Mouse (Mus musculus): ENCODE measurements around the gene Thumpd1. TPM values are rescaled to one million over a fixed set of nuclear protein-coding genes. Genes with fewer than 3 reads are reported as not detected.
A peak's percentile ranks its signal among the peaks of the same experiment; 100 is the strongest.

The Thumpd1 gene
- polyA plus RNA-seq, 1 experiment = not detected

- Histone ChIP-seq H3K27ac (ENCODE audit: insufficient read depth, low read depth, low read length) (no peak within 1 kb of the TSS), H3K4me1 (ENCODE audit: control insufficient read depth, insufficient read depth, low read length) (no peaks in the 10 kb centered on the region), H3K4me3 (ENCODE audit: insufficient read depth, low read depth, low read length) (no peak within 1 kb of the TSS)
- 69% methylated on average over 5 of the region's 5 CpGs for WGBS
- TF ChIP-seq POLR2A (IDR thresholded peaks at IDR 0.05; ENCODE audit: insufficient read depth, low read depth, low read length) (no peak), CTCF (IDR thresholded peaks at IDR 0.05; ENCODE audit: insufficient read depth, low read depth, low read length) (no peak)
These were observed 30.9 kb downstream of the Thumpd1 start, which contains the start of gene Acsm4 for GRCm38 (mm10) chr7:119689726-119690125. Gene Acsm4, plus strand, starts transcription at chr7:119690026.

GRCm38 (mm10) chr7:119682699-119683098, 37.9 kb downstream of the Thumpd1 start:
- Histone ChIP-seq H3K4me3 (ENCODE audit: insufficient read depth, low read depth, low read length) (no peak overlapping the region), H3K4me1 (ENCODE audit: control insufficient read depth, insufficient read depth, low read length) (no peaks in the 10 kb centered on the region), H3K27ac (ENCODE audit: insufficient read depth, low read depth, low read length) (no peak overlapping the region)
- no peak for TF ChIP-seq CTCF (IDR thresholded peaks at IDR 0.05; ENCODE audit: insufficient read depth, low read depth, low read length)
- TF ChIP-seq POLR2A (IDR thresholded peaks at IDR 0.05; ENCODE audit: insufficient read depth, low read depth, low read length) = no peak
- WGBS = 27% methylated on average over 4 of the region's 4 CpGs

GRCm38 (mm10) chr7:119680107-119680506, 40.5 kb downstream of the Thumpd1 start:
- WGBS = 61% methylated on average over 8 of the region's 8 CpGs
- Histone ChIP-seq H3K27ac (ENCODE audit: insufficient read depth, low read depth, low read length) (no peak overlapping the region), H3K4me1 (ENCODE audit: control insufficient read depth, insufficient read depth, low read length) (no peaks in the 10 kb centered on the region), H3K4me3 (ENCODE audit: insufficient read depth, low read depth, low read length) (no peak overlapping the region)
- no peak for TF ChIP-seq CTCF (IDR thresholded peaks at IDR 0.05; ENCODE audit: insufficient read depth, low read depth, low read length)
- TF ChIP-seq POLR2A (IDR thresholded peaks at IDR 0.05; ENCODE audit: insufficient read depth, low read depth, low read length) = no peak

- WGBS = 16% methylated on average over 6 of the region's 6 CpGs
- no peak overlapping the region for H3K4me3 ChIP-seq (ENCODE audit: insufficient read depth, low read depth, low read length)
- H3K4me1 ChIP-seq (ENCODE audit: control insufficient read depth, insufficient read depth, low read length) = no peaks in the 10 kb centered on the region
- H3K27ac ChIP-seq (ENCODE audit: insufficient read depth, low read depth, low read length) = no peak overlapping the region
- TF ChIP-seq CTCF (IDR thresholded peaks at IDR 0.05; ENCODE audit: insufficient read depth, low read depth, low read length) (peak; percentile 9; the same call in 1 of the 2 replicates), POLR2A (IDR thresholded peaks at IDR 0.05; ENCODE audit: insufficient read depth, low read depth, low read length) (no peak)
These were observed 47.1 kb downstream of the Thumpd1 start for GRCm38 (mm10) chr7:119673465-119673864.

- TF ChIP-seq POLR2A (IDR thresholded peaks at IDR 0.05; ENCODE audit: insufficient read depth, low read depth, low read length) (no peak), CTCF (IDR thresholded peaks at IDR 0.05; ENCODE audit: insufficient read depth, low read depth, low read length) (no peak)
- 46% methylated on average over 6 of the region's 6 CpGs for WGBS
These were observed 49.7 kb downstream of the Thumpd1 start for GRCm38 (mm10) chr7:119670925-119671324.

GRCm38 (mm10) chr7:119670395-119670794, 50.2 kb downstream of the Thumpd1 start:
- no peak for TF ChIP-seq POLR2A (IDR thresholded peaks at IDR 0.05; ENCODE audit: insufficient read depth, low read depth, low read length)
- TF ChIP-seq CTCF (IDR thresholded peaks at IDR 0.05; ENCODE audit: insufficient read depth, low read depth, low read length) = no peak
- H3K4me3 ChIP-seq (ENCODE audit: insufficient read depth, low read depth, low read length) = no peak overlapping the region
- no peak overlapping the region for H3K27ac ChIP-seq (ENCODE audit: insufficient read depth, low read depth, low read length)
- 76% methylated on average over 5 of the region's 5 CpGs for WGBS
- H3K4me1 ChIP-seq (ENCODE audit: control insufficient read depth, insufficient read depth, low read length) = no peaks in the 10 kb centered on the region

More at GRCm38 (mm10) chr7:119670925-119671324, 49.7 kb downstream of the Thumpd1 start:
- Histone ChIP-seq H3K4me1 (ENCODE audit: control insufficient read depth, insufficient read depth, low read length) (no peaks in the 10 kb centered on the region), H3K4me3 (ENCODE audit: insufficient read depth, low read depth, low read length) (no peak overlapping the region), H3K27ac (ENCODE audit: insufficient read depth, low read depth, low read length) (no peak overlapping the region)

GRCm38 (mm10) chr7:119667893-119668292, 52.7 kb downstream of the Thumpd1 start:
- TF ChIP-seq CTCF (IDR thresholded peaks at IDR 0.05; ENCODE audit: insufficient read depth, low read depth, low read length) (no peak), POLR2A (IDR thresholded peaks at IDR 0.05; ENCODE audit: insufficient read depth, low read depth, low read length) (no peak)
- Histone ChIP-seq H3K4me1 (ENCODE audit: control insufficient read depth, insufficient read depth, low read length) (no peaks in the 10 kb centered on the region), H3K27ac (ENCODE audit: insufficient read depth, low read depth, low read length) (no peak overlapping the region), H3K4me3 (ENCODE audit: insufficient read depth, low read depth, low read length) (no peak overlapping the region)
- 90% methylated on average over 3 of the region's 3 CpGs for WGBS

Other genes with a start within 250 kb of the Thumpd1 start
- not detected in 2 replicates for gene Umod, start 241.5 kb downstream of the Thumpd1 start, polyA plus RNA-seq (2012; ENCODE audit: insufficient read depth, insufficient read length, low replicate concordance, missing spikeins)
- not detected in 2 replicates for gene Acsm5, start 201.3 kb downstream of the Thumpd1 start, polyA plus RNA-seq (2012; ENCODE audit: insufficient read depth, insufficient read length, low replicate concordance, missing spikeins)
- not detected in 2 replicates for gene Pdilt, start 197.3 kb downstream of the Thumpd1 start, polyA plus RNA-seq (2012; ENCODE audit: insufficient read depth, insufficient read length, low replicate concordance, missing spikeins)
- gene Acsm2, start 166.5 kb downstream of the Thumpd1 start, polyA plus RNA-seq (2012; ENCODE audit: insufficient read depth, insufficient read length, low replicate concordance, missing spikeins) = not detected in 2 replicates
- gene Acsm1, start 113.8 kb downstream of the Thumpd1 start, polyA plus RNA-seq (2012; ENCODE audit: insufficient read depth, insufficient read length, low replicate concordance, missing spikeins) = not detected in 2 replicates
- gene Acsm4, start 30.8 kb downstream of the Thumpd1 start, polyA plus RNA-seq (2012; ENCODE audit: insufficient read depth, insufficient read length, low replicate concordance, missing spikeins) = not detected in 2 replicates
- gene Acsm3, start 40.1 kb upstream of the Thumpd1 start, polyA plus RNA-seq (2012; ENCODE audit: insufficient read depth, insufficient read length, low replicate concordance, missing spikeins) = not detected in 2 replicates
- not detected in 2 replicates for gene Rexo5, start 73.2 kb upstream of the Thumpd1 start, polyA plus RNA-seq (2012; ENCODE audit: insufficient read depth, insufficient read length, low replicate concordance, missing spikeins)
- gene Eri2, start 73.3 kb upstream of the Thumpd1 start, polyA plus RNA-seq (2012; ENCODE audit: insufficient read depth, insufficient read length, low replicate concordance, missing spikeins) = not detected in 2 replicates
- not detected in 2 replicates for gene Lyrm1, start 175.1 kb upstream of the Thumpd1 start, polyA plus RNA-seq (2012; ENCODE audit: insufficient read depth, insufficient read length, low replicate concordance, missing spikeins)
- gene Dcun1d3, start 175.5 kb upstream of the Thumpd1 start, polyA plus RNA-seq (2012; ENCODE audit: insufficient read depth, insufficient read length, low replicate concordance, missing spikeins) = not detected in 2 replicates

All from olfactory bulb, adult 2 months (tissue).